Mouse (Mus musculus) myocyte (in vitro differentiated cells): ENCODE measurements around the gene Atraid. TPM values are rescaled to one million over a fixed set of nuclear protein-coding genes. Genes with fewer than 3 reads are reported as not detected.

ENCODE experiments used
- H3K27me3 ChIP-seq: one replicate; pipeline ENCODE4 v1.6.1; 2011; ENCODE audit not compliant: control insufficient read depth, insufficient read depth, insufficient read length
- H3K36me3 ChIP-seq: one replicate; pipeline ENCODE4 v1.6.1; 2011; ENCODE audit not compliant: control insufficient read depth, insufficient read depth
- H3K4me2 ChIP-seq: one replicate; pipeline ENCODE4 v1.6.1; 2011; ENCODE audit warnings: low read depth, control low read depth
- H3K4me3 ChIP-seq: one replicate; pipeline ENCODE4 v1.5.1; 2011; ENCODE audit warnings: mild to moderate bottlenecking, control low read depth, moderate library complexity
- H3K79me2 ChIP-seq: one replicate; pipeline ENCODE4 v1.6.1; 2011; ENCODE audit not compliant: control insufficient read depth, insufficient read depth
- H3ac ChIP-seq: one replicate; pipeline ENCODE4 v1.6.1; 2011; ENCODE audit not compliant: control insufficient read depth, insufficient read length
- CEBPB ChIP-seq: IDR thresholded peaks from 2 replicates; pipeline ENCODE4 v1.6.1; 2011; ENCODE audit warnings: mild to moderate bottlenecking, moderate library complexity; ENCODE audit not compliant: poor library complexity, insufficient read depth, severe bottlenecking
- E2F4 ChIP-seq: IDR thresholded peaks from one replicate; pipeline ENCODE4 v1.6.1; 2011; ENCODE audit warnings: mild to moderate bottlenecking, control low read depth, moderate library complexity; ENCODE audit not compliant: insufficient read depth
- MAX ChIP-seq: IDR thresholded peaks from one replicate; pipeline ENCODE4 v1.6.1; 2011; ENCODE audit warnings: low read depth, mild to moderate bottlenecking, control low read depth
- MYOD1 ChIP-seq, 3 experiments: IDR thresholded peaks; one replicate each; pipeline ENCODE4 v1.6.1; 2011; ENCODE audit warnings: control low read depth in 2 of 3, low read depth in 2 of 3, mild to moderate bottlenecking in 2 of 3, moderate library complexity in 1 of 3; ENCODE audit not compliant: insufficient read length in 2 of 3, control insufficient read depth in 1 of 3
- MYOG ChIP-seq, 3 experiments: IDR thresholded peaks; one replicate each; pipeline ENCODE4 v1.6.1; 2011; ENCODE audit warnings: control low read depth in 2 of 3, low read depth in 2 of 3, mild to moderate bottlenecking in 2 of 3; ENCODE audit not compliant: insufficient read length in 2 of 3, control insufficient read depth in 1 of 3, insufficient read depth in 1 of 3
- POLR2A ChIP-seq: IDR thresholded peaks from one replicate; pipeline ENCODE4 v1.6.1; 2011; ENCODE audit warnings: low read depth, mild to moderate bottlenecking, control low read depth, moderate library complexity; ENCODE audit not compliant: insufficient read length
- POLR2AphosphoS2 ChIP-seq: IDR thresholded peaks from one replicate; pipeline ENCODE4 v1.6.1; 2011; ENCODE audit warnings: low read depth, control low read depth; ENCODE audit not compliant: insufficient read length
- REST ChIP-seq: IDR thresholded peaks from one replicate; pipeline ENCODE4 v1.6.1; 2011; ENCODE audit warnings: mild to moderate bottlenecking, control low read depth, moderate library complexity; ENCODE audit not compliant: insufficient read depth, insufficient read length
- SRF ChIP-seq: IDR thresholded peaks from one replicate; pipeline ENCODE4 v1.6.1; 2011; ENCODE audit warnings: low read depth; ENCODE audit not compliant: control insufficient read depth, insufficient read length
- TCF12 ChIP-seq: IDR thresholded peaks from one replicate; pipeline ENCODE4 v1.6.1; 2011; ENCODE audit warnings: mild to moderate bottlenecking, control low read depth; ENCODE audit not compliant: poor library complexity, insufficient read depth, severe bottlenecking
- TCF3 ChIP-seq: IDR thresholded peaks from one replicate; pipeline ENCODE4 v1.6.1; 2011; ENCODE audit warnings: low read depth, control low read depth; ENCODE audit not compliant: insufficient read length
- USF1 ChIP-seq: IDR thresholded peaks from one replicate; pipeline ENCODE4 v1.6.1; 2011; ENCODE audit warnings: low read depth, mild to moderate bottlenecking, control low read depth, moderate library complexity
- polyA plus RNA-seq: library from polyadenylated mRNA; unstranded; fragments of >200 nt; fragmentation: generic; extraction: Trizol; gene quantifications from one replicate; pipeline ENCODE4 v1.2.1, GENCODE M21; 2012; ENCODE audit warnings: missing spikeins

Gene Atraid
- polyA plus RNA-seq, 1 experiment = 143 TPM

DNA sequence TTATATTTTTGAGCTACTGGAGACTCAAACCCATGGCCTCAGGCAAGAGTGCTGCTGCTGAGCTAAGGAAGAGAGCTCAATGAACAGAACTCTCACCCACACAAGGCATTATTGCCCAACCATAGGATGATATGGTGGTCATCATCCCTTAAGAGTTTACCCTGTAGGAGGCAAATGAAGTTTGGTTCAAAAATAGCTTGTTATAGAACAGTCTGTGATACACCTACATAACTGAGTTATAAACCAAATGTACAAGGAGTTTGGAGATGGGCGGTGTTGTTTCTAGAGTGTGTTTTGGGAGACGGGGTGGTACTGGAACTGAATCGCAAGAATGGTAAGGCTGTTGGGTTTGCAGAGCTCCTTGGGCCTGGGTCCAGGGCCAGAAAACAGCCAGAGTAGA lies 21.7 kb downstream of the Atraid start:
- H3K4me3 ChIP-seq = no peak overlapping the region
- H3K4me2 ChIP-seq = no peak overlapping the region
- no peaks in the 10 kb centered on the region for H3K27me3 ChIP-seq
- TF ChIP-seq POLR2AphosphoS2 (no peak), MYOG (IDR thresholded peaks at IDR 0.05; ENCODE audit: control insufficient read depth in 1 of 3, insufficient read depth in 1 of 3, insufficient read length in 2 of 3, low read depth in 2 of 3) (no peak), TCF3 (no peak), TCF12 (no peak), USF1 (no peak), E2F4 (no peak)
- H3ac ChIP-seq = no peak overlapping the region
- H3K79me2 ChIP-seq = no peaks in the 10 kb centered on the region
- peaks cover 6% of the 10 kb centered on the region for H3K36me3 ChIP-seq

DNA sequence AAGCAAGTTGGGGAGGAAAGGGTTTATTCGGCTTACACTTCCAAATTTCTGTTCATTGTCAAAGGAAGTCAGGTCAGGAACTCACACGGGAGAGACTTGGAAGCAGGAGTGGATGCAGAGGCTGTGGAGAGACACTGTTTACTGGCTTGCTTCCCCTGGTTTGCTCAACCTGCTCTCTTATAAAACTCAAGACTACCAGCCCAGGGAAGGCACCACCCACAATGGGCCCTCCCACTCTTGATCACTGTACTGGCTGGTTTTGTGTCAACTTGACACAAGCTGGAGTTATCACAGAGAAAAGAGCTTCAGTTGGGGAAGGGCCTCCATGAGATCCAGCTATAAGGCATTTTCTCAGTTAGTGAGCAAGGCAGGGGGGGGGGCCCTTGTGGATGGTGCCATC lies 22.9 kb downstream of the Atraid start:
- peaks cover 6% of the 10 kb centered on the region for H3K36me3 ChIP-seq
- H3K27me3 ChIP-seq = no peaks in the 10 kb centered on the region
- no peak overlapping the region for H3K4me2 ChIP-seq
- no peak overlapping the region for H3K4me3 ChIP-seq
- no peak overlapping the region for H3ac ChIP-seq
- TF ChIP-seq MAX (no peak), TCF12 (no peak), CEBPB (no peak), SRF (no peak), E2F4 (no peak), TCF3 (no peak), POLR2AphosphoS2 (no peak), MYOD1 (IDR thresholded peaks at IDR 0.05; ENCODE audit: control insufficient read depth in 1 of 3, insufficient read length in 2 of 3, low read depth in 2 of 3) (no peak), REST (no peak), USF1 (no peak), POLR2A (no peak), MYOG (IDR thresholded peaks at IDR 0.05; ENCODE audit: control insufficient read depth in 1 of 3, insufficient read depth in 1 of 3, insufficient read length in 2 of 3, low read depth in 2 of 3) (no peak)
- H3K79me2 ChIP-seq = no peaks in the 10 kb centered on the region

DNA sequence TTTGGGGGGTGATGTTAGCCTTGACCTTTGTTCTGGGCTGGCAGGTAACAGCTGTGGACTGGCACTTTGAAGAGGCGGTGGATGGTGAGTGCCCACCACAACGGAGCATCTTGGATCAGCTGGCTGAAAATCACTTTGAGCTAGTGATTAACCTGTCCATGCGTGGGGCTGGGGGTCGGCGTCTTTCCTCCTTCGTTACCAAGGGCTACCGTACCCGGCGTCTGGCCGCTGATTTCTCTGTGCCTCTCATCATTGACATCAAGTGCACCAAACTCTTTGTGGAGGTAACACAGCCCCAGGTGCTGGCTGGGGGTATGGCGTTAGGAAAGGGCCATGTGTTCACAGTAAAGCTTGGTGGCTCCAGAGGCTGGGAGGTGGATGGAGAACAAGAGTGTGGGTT lies 23.7 kb downstream of the Atraid start:
- H3K36me3 ChIP-seq = peaks cover 6% of the 10 kb centered on the region
- H3K4me3 ChIP-seq = no peak overlapping the region
- no peaks in the 10 kb centered on the region for H3K79me2 ChIP-seq
- no peaks in the 10 kb centered on the region for H3K27me3 ChIP-seq
- TF ChIP-seq MYOD1 (IDR thresholded peaks at IDR 0.05; ENCODE audit: control insufficient read depth in 1 of 3, insufficient read length in 2 of 3, low read depth in 2 of 3) (no peak), SRF (no peak), MAX (no peak), E2F4 (no peak)
- no peak overlapping the region for H3ac ChIP-seq
- no peak overlapping the region for H3K4me2 ChIP-seq

DNA sequence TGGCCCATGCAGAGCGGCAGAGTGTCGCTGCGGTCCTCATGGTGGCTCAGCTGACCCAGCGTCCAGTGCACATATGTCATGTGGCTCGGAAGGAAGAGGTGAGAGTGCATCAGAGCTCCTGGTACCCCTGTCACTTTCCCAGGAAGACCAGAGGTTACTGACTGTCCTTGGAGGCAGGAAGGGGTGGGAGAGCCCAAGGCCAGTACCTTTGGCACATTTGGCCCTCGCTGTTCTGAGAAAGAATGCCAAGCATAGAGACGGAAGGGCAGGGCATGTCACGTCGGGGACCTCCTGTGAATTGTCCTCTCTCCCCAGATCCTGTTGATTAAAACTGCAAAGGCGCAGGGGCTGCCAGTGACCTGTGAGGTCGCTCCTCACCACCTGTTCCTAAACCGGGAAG lies 25.1 kb downstream of the Atraid start:
- Histone ChIP-seq H3K4me2 (no peak overlapping the region), H3K4me3 (no peak overlapping the region), H3ac (no peak overlapping the region), H3K36me3 (peaks cover 1% of the 10 kb centered on the region), H3K79me2 (no peaks in the 10 kb centered on the region), H3K27me3 (no peaks in the 10 kb centered on the region)
- TF ChIP-seq POLR2A (no peak), SRF (no peak), E2F4 (no peak)

DNA sequence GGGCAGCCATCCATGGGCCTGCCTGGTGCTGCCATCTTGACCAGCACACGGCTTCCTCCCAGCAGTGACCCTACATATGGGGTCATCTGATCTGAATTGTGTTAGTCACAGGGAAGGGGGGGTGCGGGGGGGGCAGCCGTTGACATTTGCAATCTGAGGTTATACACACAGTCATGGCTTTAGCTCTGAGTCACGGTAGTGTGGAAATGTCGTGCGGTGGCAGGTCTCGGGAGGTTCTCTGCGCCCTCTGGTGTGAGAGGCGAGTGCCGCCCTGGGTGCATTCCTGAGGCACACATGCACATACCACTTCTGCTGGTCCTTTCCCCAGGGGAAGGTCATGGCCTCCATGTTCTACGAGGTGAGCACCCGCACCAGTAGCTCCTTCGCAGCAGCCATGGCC lies 28.2 kb downstream of the Atraid start:
- Histone ChIP-seq H3K79me2 (no peaks in the 10 kb centered on the region), H3K36me3 (no peaks in the 10 kb centered on the region), H3K4me2 (no peak overlapping the region), H3K27me3 (no peaks in the 10 kb centered on the region), H3ac (no peak overlapping the region), H3K4me3 (no peak overlapping the region)
- TF ChIP-seq CEBPB (no peak), MAX (no peak), TCF12 (no peak), USF1 (no peak), MYOG (IDR thresholded peaks at IDR 0.05; ENCODE audit: control insufficient read depth in 1 of 3, insufficient read depth in 1 of 3, insufficient read length in 2 of 3, low read depth in 2 of 3) (no peak), MYOD1 (IDR thresholded peaks at IDR 0.05; ENCODE audit: control insufficient read depth in 1 of 3, insufficient read length in 2 of 3, low read depth in 2 of 3) (no peak), POLR2AphosphoS2 (no peak), POLR2A (no peak), TCF3 (no peak)
